Mouse (Mus musculus): ENCODE data around the gene Rhoh. TPM values are rescaled to one million over a fixed set of nuclear protein-coding genes. Genes with fewer than 3 reads are reported as not detected.

The Rhoh gene
- polyA plus RNA-seq, 1 experiment from 2014 or later: 0.37 TPM

DNA sequence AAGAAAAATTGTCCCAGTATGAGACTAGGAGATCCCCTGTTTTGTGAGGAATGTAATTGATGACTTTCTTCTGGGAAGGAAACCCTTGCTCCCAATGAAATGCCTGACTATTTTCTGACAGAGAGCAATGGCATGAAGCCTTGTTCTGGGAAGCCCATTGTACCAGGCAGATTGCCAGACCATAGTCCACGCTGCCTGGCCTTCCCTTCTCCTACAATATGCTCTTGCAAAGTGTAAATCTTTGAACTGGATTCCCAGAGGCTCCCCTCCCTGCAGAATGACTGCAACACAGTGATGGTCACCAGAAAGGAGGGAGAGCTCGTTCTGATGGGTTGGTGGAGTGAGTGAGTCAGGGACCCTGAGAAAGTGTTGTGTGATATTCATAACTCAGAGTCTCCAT is 47.7 kb downstream of the Rhoh start:
- no peaks in the 10 kb centered on the region for H3K27me3 ChIP-seq (ENCODE audit: control insufficient read depth, insufficient read depth, low read length)
- WGBS (ENCODE audit: insufficient replicate concordance): 69% methylated on average over 2 of the region's 2 CpGs
- H3K4me1 ChIP-seq (ENCODE audit: control insufficient read depth, insufficient read depth, low read length): no peaks in the 10 kb centered on the region
- no peak overlapping the region for H3K4me3 ChIP-seq (ENCODE audit: low read depth, low read length)
- no peaks in the 10 kb centered on the region for H3K36me3 ChIP-seq (ENCODE audit: control insufficient read depth, insufficient read depth, low read length)
- H3K9ac ChIP-seq (ENCODE audit: low read depth, low read length): no peak overlapping the region
- peaks cover 4% of the 10 kb centered on the region; the same call in 1 of the 2 replicates for H3K9me3 ChIP-seq (replicated peaks; ENCODE audit: control insufficient read depth, low read length)
- no peak for ATAC-seq (replicated peaks; ENCODE audit: insufficient number of reproducible peaks, low FRiP score, low TSS enrichment)
- no peak overlapping the region for H3K27ac ChIP-seq (ENCODE audit: low read depth, low read length)
- no peak overlapping the region for H3K4me2 ChIP-seq

DNA sequence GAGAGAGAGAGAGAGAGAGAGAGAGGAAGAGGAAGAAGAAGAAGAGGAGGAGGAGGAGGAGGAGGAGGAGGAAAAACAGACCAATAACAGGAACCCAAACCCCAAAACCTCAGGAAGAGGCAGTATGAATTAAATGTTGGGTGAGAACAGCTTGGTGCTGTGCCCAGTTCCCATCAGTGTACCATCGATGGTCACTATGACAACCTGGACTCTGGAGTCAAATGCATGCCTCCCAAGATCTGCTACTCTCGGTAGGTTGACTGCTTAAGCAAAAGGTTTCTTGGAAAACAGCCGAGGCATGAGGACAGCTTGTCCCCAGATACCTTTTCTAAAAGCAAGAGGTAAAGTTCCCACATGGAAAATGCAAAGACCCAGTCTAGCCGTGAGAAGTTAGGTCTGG is 48.3 kb downstream of the Rhoh start:
- no peak for ATAC-seq (replicated peaks; ENCODE audit: insufficient number of reproducible peaks, low FRiP score, low TSS enrichment)
- 80% methylated on average over 4 of the region's 4 CpGs for WGBS (ENCODE audit: insufficient replicate concordance)

DNA sequence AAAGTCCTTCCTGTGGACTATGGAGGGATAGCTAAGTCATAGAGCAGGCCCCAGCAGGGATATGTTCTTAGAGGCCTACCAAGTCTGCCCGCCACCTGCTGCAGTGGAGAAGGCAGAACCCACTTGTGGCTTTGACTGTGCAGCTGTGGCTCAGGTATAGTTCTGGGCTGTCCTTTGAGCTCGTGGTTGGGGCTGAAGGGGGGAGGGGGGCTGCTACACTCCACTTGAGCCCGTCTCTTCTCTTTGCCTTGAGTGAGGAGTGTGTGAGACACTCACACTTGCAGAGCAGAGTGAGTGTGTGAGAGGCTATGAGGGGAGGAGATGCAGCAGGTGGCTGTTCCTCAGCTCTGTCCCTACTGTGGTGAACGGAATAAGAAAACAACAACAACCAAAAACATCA is 49.4 kb downstream of the Rhoh start:
- H3K4me1 ChIP-seq (ENCODE audit: control insufficient read depth, insufficient read depth, low read length): no peaks in the 10 kb centered on the region
- no peak for ATAC-seq (replicated peaks; ENCODE audit: insufficient number of reproducible peaks, low FRiP score, low TSS enrichment)
- H3K36me3 ChIP-seq (ENCODE audit: control insufficient read depth, insufficient read depth, low read length): no peaks in the 10 kb centered on the region
- H3K9me3 ChIP-seq (replicated peaks; ENCODE audit: control insufficient read depth, low read length): peaks cover 2% of the 10 kb centered on the region; the same call in 1 of the 2 replicates
- no peaks in the 10 kb centered on the region for H3K27me3 ChIP-seq (ENCODE audit: control insufficient read depth, insufficient read depth, low read length)
- H3K27ac ChIP-seq (ENCODE audit: low read depth, low read length): no peak overlapping the region
- 75% methylated on average over 4 of the region's 4 CpGs for WGBS (ENCODE audit: insufficient replicate concordance)
- H3K9ac ChIP-seq (ENCODE audit: low read depth, low read length): no peak overlapping the region
- H3K4me2 ChIP-seq: no peak overlapping the region
- no peak overlapping the region for H3K4me3 ChIP-seq (ENCODE audit: low read depth, low read length)

More for the DNA sequence above, 48.3 kb downstream of the Rhoh start:
- Histone ChIP-seq H3K4me1 (ENCODE audit: control insufficient read depth, insufficient read depth, low read length) (no peaks in the 10 kb centered on the region), H3K27me3 (ENCODE audit: control insufficient read depth, insufficient read depth, low read length) (no peaks in the 10 kb centered on the region), H3K36me3 (ENCODE audit: control insufficient read depth, insufficient read depth, low read length) (no peaks in the 10 kb centered on the region), H3K27ac (ENCODE audit: low read depth, low read length) (no peak overlapping the region), H3K9me3 (replicated peaks; ENCODE audit: control insufficient read depth, low read length) (peaks cover 4% of the 10 kb centered on the region; the same call in 1 of the 2 replicates), H3K4me3 (ENCODE audit: low read depth, low read length) (no peak overlapping the region), H3K4me2 (no peak overlapping the region), H3K9ac (ENCODE audit: low read depth, low read length) (no peak overlapping the region)

DNA sequence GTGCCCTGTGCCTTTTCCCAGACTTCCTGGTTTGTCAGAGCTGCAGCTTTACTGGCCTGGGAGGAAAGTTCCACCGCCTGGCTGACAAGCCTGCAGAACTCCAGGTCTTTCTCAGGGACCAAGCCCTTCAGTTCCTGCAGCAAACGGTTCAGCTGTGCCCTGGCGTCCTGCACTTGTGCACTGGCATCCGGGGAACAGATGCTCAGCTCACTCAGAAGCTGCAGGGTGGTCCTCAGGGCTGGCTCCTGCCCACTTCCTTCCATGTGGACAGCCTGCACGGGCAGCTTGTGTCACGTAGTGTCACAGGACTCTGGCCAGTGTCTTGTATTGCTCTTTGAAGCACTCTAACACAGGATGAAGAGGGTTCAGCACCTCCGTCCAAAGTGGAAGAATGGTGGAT is 50.7 kb downstream of the Rhoh start:
- Histone ChIP-seq H3K36me3 (ENCODE audit: control insufficient read depth, insufficient read depth, low read length) (no peaks in the 10 kb centered on the region), H3K9me3 (replicated peaks; ENCODE audit: control insufficient read depth, low read length) (no peaks in the 10 kb centered on the region; the same call in 1 of the 2 replicates), H3K27ac (ENCODE audit: low read depth, low read length) (no peak overlapping the region), H3K27me3 (ENCODE audit: control insufficient read depth, insufficient read depth, low read length) (no peaks in the 10 kb centered on the region), H3K9ac (ENCODE audit: low read depth, low read length) (no peak overlapping the region), H3K4me2 (no peak overlapping the region), H3K4me3 (ENCODE audit: low read depth, low read length) (no peak overlapping the region), H3K4me1 (ENCODE audit: control insufficient read depth, insufficient read depth, low read length) (no peaks in the 10 kb centered on the region)
- ATAC-seq (replicated peaks; ENCODE audit: insufficient number of reproducible peaks, low FRiP score, low TSS enrichment): no peak
- 70% methylated on average over 7 of the region's 7 CpGs for WGBS (ENCODE audit: insufficient replicate concordance)

DNA sequence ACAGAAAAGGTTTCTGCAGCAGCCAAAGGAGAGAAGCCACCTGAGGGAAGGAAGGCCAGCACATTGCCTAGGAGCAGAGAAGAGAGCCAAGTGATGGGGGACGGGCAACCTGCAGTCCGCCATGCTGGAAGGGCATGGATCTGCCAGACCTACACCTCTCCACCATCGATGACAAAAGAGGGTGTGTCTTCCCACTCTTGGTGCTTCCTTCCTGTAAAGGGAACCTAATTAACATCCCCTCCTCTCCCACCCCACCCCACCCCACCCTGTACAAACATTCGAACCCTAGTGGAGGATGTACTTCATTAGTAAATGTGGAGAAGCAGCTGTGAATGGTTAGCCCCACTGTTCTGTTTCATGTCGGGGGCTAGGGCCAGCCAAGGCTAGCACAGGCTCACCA is 51.2 kb downstream of the Rhoh start:
- H3K4me1 ChIP-seq (ENCODE audit: control insufficient read depth, insufficient read depth, low read length): no peaks in the 10 kb centered on the region
- no peak overlapping the region for H3K27ac ChIP-seq (ENCODE audit: low read depth, low read length)
- no peaks in the 10 kb centered on the region for H3K9me3 ChIP-seq (replicated peaks; ENCODE audit: control insufficient read depth, low read length)
- H3K36me3 ChIP-seq (ENCODE audit: control insufficient read depth, insufficient read depth, low read length): no peaks in the 10 kb centered on the region
- no peak overlapping the region for H3K4me2 ChIP-seq
- H3K27me3 ChIP-seq (ENCODE audit: control insufficient read depth, insufficient read depth, low read length): no peaks in the 10 kb centered on the region
- 78% methylated on average over 5 of the region's 5 CpGs for WGBS (ENCODE audit: insufficient replicate concordance)
- H3K9ac ChIP-seq (ENCODE audit: low read depth, low read length): no peak overlapping the region
- no peak overlapping the region for H3K4me3 ChIP-seq (ENCODE audit: low read depth, low read length)
- ATAC-seq (replicated peaks; ENCODE audit: insufficient number of reproducible peaks, low FRiP score, low TSS enrichment): no peak

DNA sequence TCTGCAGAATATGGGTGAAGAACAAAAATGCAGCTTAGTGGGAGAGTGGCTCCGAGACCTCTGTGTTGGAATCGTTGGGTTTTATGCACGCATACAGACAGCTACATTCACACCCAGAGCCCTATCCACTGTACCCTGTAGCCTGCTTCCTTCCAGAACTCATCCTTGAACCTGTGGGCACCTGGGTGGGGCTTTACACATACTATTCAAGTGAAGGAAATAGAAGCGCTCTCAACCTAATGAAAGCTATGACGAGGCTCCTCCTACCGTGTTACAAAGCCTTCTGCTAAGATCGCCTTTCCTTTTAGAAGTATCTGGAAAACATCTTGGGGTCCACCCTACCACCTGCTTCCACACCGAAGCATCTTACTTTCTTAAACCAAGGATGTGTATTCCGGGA is 52.1 kb downstream of the Rhoh start:
- Histone ChIP-seq H3K36me3 (ENCODE audit: control insufficient read depth, insufficient read depth, low read length) (no peaks in the 10 kb centered on the region), H3K4me3 (ENCODE audit: low read depth, low read length) (no peak overlapping the region), H3K4me1 (ENCODE audit: control insufficient read depth, insufficient read depth, low read length) (no peaks in the 10 kb centered on the region), H3K27me3 (ENCODE audit: control insufficient read depth, insufficient read depth, low read length) (no peaks in the 10 kb centered on the region), H3K9me3 (replicated peaks; ENCODE audit: control insufficient read depth, low read length) (no peaks in the 10 kb centered on the region), H3K27ac (ENCODE audit: low read depth, low read length) (no peak overlapping the region), H3K4me2 (no peak overlapping the region), H3K9ac (ENCODE audit: low read depth, low read length) (no peak overlapping the region)
- 83% methylated on average over 9 of the region's 9 CpGs for WGBS (ENCODE audit: insufficient replicate concordance)
- no peak for ATAC-seq (replicated peaks; ENCODE audit: insufficient number of reproducible peaks, low FRiP score, low TSS enrichment)

DNA sequence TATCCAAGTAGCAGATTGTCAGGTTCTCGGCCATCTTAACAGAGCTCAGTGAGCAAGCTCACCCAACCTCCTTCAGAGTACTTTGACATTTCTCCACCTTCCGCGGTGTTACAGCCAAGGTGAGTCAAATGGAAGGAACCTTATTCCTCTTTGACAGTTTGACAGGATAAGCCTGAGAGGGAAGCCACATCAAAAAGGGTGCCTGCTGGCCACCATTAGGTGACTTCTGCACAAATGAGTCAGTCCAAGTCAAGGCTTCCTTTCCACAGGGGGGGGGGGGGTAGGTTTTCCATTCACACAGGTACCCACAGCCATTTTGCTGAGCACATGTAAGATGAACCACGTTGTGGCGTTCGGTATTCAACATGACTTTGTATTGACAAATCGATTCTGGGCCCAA is 53.3 kb downstream of the Rhoh start:
- no peak overlapping the region for H3K9ac ChIP-seq (ENCODE audit: low read depth, low read length)
- ATAC-seq (replicated peaks; ENCODE audit: insufficient number of reproducible peaks, low FRiP score, low TSS enrichment): no peak
- WGBS (ENCODE audit: insufficient replicate concordance): 82% methylated on average over 7 of the region's 7 CpGs

DNA sequence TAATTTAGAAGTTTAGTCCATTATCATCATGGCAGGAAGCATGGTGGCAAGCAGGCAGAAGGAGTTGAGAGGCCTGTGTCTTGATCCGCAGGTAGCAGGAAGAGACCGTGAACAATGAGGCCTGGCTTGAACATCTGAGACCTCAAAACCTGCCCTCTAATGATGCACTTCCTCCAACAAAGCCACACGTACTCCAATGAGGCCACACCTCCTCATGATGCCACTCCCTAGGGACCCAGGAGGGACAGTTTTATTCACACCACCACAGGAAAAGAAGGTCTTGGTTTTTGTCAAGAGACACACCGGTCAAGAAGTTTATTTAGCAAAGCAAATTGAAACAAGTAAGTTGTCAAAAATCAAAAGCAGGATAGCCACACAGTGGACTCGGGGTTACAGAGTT is 55.9 kb downstream of the Rhoh start:
- Histone ChIP-seq H3K4me1 (ENCODE audit: control insufficient read depth, insufficient read depth, low read length) (no peaks in the 10 kb centered on the region), H3K9ac (ENCODE audit: low read depth, low read length) (no peak overlapping the region), H3K4me2 (no peak overlapping the region), H3K9me3 (replicated peaks; ENCODE audit: control insufficient read depth, low read length) (no peaks in the 10 kb centered on the region), H3K27me3 (ENCODE audit: control insufficient read depth, insufficient read depth, low read length) (no peaks in the 10 kb centered on the region), H3K4me3 (ENCODE audit: low read depth, low read length) (no peak overlapping the region), H3K36me3 (ENCODE audit: control insufficient read depth, insufficient read depth, low read length) (no peaks in the 10 kb centered on the region), H3K27ac (ENCODE audit: low read depth, low read length) (no peak overlapping the region)
- WGBS (ENCODE audit: insufficient replicate concordance): 84% methylated on average over 5 of the region's 5 CpGs
- ATAC-seq (replicated peaks; ENCODE audit: insufficient number of reproducible peaks, low FRiP score, low TSS enrichment): no peak

More for the DNA sequence above, 53.3 kb downstream of the Rhoh start:
- no peaks in the 10 kb centered on the region for H3K27me3 ChIP-seq (ENCODE audit: control insufficient read depth, insufficient read depth, low read length)
- no peaks in the 10 kb centered on the region for H3K9me3 ChIP-seq (replicated peaks; ENCODE audit: control insufficient read depth, low read length)
- H3K4me3 ChIP-seq (ENCODE audit: low read depth, low read length): no peak overlapping the region
- H3K27ac ChIP-seq (ENCODE audit: low read depth, low read length): no peak overlapping the region
- no peaks in the 10 kb centered on the region for H3K4me1 ChIP-seq (ENCODE audit: control insufficient read depth, insufficient read depth, low read length)
- H3K4me2 ChIP-seq: no peak overlapping the region
- no peaks in the 10 kb centered on the region for H3K36me3 ChIP-seq (ENCODE audit: control insufficient read depth, insufficient read depth, low read length)

DNA sequence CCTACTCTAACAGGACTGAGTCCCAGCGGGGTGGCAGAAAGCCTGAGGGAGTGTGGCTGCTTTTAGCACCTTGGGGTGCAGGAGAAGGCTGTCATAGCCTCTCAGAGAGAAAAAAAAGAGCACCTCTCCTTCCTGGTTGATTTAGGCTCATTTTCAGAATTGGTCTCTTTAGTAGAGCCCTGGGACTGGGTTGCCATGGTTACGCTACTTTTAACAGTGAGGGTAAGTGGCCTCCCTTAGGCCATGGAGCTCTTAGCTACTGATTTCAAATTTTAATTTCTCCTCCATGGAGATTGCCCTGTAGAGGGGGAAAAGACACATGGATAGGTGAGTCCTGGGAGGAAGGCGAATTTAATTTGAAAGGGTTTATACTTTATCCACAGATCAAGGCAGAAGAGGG is 57.6 kb downstream of the Rhoh start:
- Histone ChIP-seq H3K4me1 (ENCODE audit: control insufficient read depth, insufficient read depth, low read length) (no peaks in the 10 kb centered on the region), H3K4me2 (no peak overlapping the region), H3K9ac (ENCODE audit: low read depth, low read length) (no peak overlapping the region), H3K9me3 (replicated peaks; ENCODE audit: control insufficient read depth, low read length) (no peaks in the 10 kb centered on the region), H3K36me3 (ENCODE audit: control insufficient read depth, insufficient read depth, low read length) (no peaks in the 10 kb centered on the region), H3K4me3 (ENCODE audit: low read depth, low read length) (no peak overlapping the region), H3K27ac (ENCODE audit: low read depth, low read length) (no peak overlapping the region), H3K27me3 (ENCODE audit: control insufficient read depth, insufficient read depth, low read length) (no peaks in the 10 kb centered on the region)
- 73% methylated on average over 3 of the region's 3 CpGs for WGBS (ENCODE audit: insufficient replicate concordance)
- no peak for ATAC-seq (replicated peaks; ENCODE audit: insufficient number of reproducible peaks, low FRiP score, low TSS enrichment)
